Mouse (Mus musculus) kidney, postnatal 0 days (tissue): ENCODE measurements around the gene Lgals12. TPM values are rescaled to one million over a fixed set of nuclear protein-coding genes. Genes with fewer than 3 reads are reported as not detected.

Experiments
- ATAC-seq: fragments of 200-750 bp; cut with Nextera tagmentation; replicated peaks from 2 replicates; pipeline ENCODE4 v1.8.0; 2017; ENCODE audit warnings: low read depth, moderate number of reproducible peaks, moderate TSS enrichment, moderate library complexity; ENCODE audit not compliant: low FRiP score
- DNase-seq: peaks from one replicate; pipeline ENCODE4 v3.0.0-alpha.2; 2016; ENCODE audit warnings: low spot score
- H3K27ac ChIP-seq: fragments of 300-500 bp; sonication (generic); 2 replicates; pipeline ENCODE4 v1.5.1; 2014; ENCODE audit warnings: mild to moderate bottlenecking
- H3K27me3 ChIP-seq: fragments of 300-500 bp; sonication (generic); 2 replicates; pipeline ENCODE4 v1.6.1; 2014; ENCODE audit warnings: low read length, mixed read lengths; ENCODE audit not compliant: insufficient read depth
- H3K36me3 ChIP-seq: fragments of 300-500 bp; sonication (generic); 2 replicates; pipeline ENCODE4 v1.6.1; 2014; ENCODE audit warnings: low read length, mixed read lengths; ENCODE audit not compliant: insufficient read depth
- H3K4me1 ChIP-seq: fragments of 300-500 bp; sonication (generic); replicated peaks from 2 replicates; pipeline ENCODE4 v1.6.1; 2014; ENCODE audit warnings: antibody characterized with exemption, low read length, mixed read lengths; ENCODE audit not compliant: insufficient read depth
- H3K4me2 ChIP-seq: fragments of 300-500 bp; sonication (generic); 2 replicates; pipeline ENCODE4 v1.6.1; 2014; ENCODE audit warnings: mild to moderate bottlenecking, low read length, moderate library complexity, mixed read lengths
- H3K4me3 ChIP-seq: fragments of 300-500 bp; sonication (generic); replicated peaks from 2 replicates; pipeline ENCODE4 v1.5.1; 2014; ENCODE audit warnings: low read depth, low read length
- H3K9ac ChIP-seq: fragments of 300-500 bp; sonication (generic); 2 replicates; pipeline ENCODE4 v1.6.1; 2014; ENCODE audit warnings: low read depth, low read length
- H3K9me3 ChIP-seq: fragments of 300-500 bp; sonication (generic); replicated peaks from 2 replicates; pipeline ENCODE4 v1.6.1; 2016; ENCODE audit warnings: low read length, inconsistent platforms, mixed read lengths
- CTCF ChIP-seq: IDR thresholded peaks from 2 replicates; pipeline ENCODE4 v1.5.1; 2016; ENCODE audit warnings: antibody characterized with exemption, low read depth, mild to moderate bottlenecking, moderate library complexity
- WGBS: fragments of 180-500 bp; shearing (Covaris S2); extraction: QIAGEN DNeasy Blood & Tissue Kit; methylation state at CpG from one replicate; pipeline ENCODE4 v1.1.7; 2014; 5-methylcytosine and 5-hydroxymethylcytosine counted together
- polyA plus RNA-seq: library from polyadenylated mRNA; unstranded; fragments of >200 nt; fragmentation: Nextera tagmentation; extraction: Ambion mirVana; gene quantifications from 2 replicates; pipeline ENCODE4 v1.2.1, GENCODE M21; 2015

Lgals12 gene
- polyA plus RNA-seq, 1 experiment from 2014 or later, result 1.8 TPM

GRCm38 (mm10) chr19:7559986-7560385, 47.0 kb downstream of the Lgals12 start:
- ATAC-seq (no peak), DNase-seq (no peak)
- no peak overlapping the region for H3K4me3 ChIP-seq
- no peaks in the 10 kb centered on the region for H3K27me3 ChIP-seq
- no peak overlapping the region for H3K27ac ChIP-seq
- H3K4me2 ChIP-seq, result no peak overlapping the region
- WGBS, result 37% methylated on average over 4 of the region's 4 CpGs
- H3K36me3 ChIP-seq, result no peaks in the 10 kb centered on the region
- peaks cover 5% of the 10 kb centered on the region; the same call in 1 of the 2 replicates for H3K4me1 ChIP-seq
- H3K9ac ChIP-seq, result no peak overlapping the region
- no peak for TF ChIP-seq CTCF
- no peaks in the 10 kb centered on the region for H3K9me3 ChIP-seq

- Histone ChIP-seq H3K4me3 (no peak overlapping the region), H3K9me3 (no peaks in the 10 kb centered on the region), H3K4me2 (peak overlapping the region; percentile 81; the same call in 1 of the 2 replicates), H3K27ac (no peak overlapping the region), H3K4me1 (peaks cover 5% of the 10 kb centered on the region; the same call in 1 of the 2 replicates), H3K36me3 (no peaks in the 10 kb centered on the region), H3K9ac (no peak overlapping the region), H3K27me3 (no peaks in the 10 kb centered on the region)
- ATAC-seq (no peak), DNase-seq (no peak)
- no peak for TF ChIP-seq CTCF
- 71% methylated on average over 4 of the region's 4 CpGs for WGBS
Measured at GRCm38 (mm10) chr19:7558675-7559074, 48.3 kb downstream of the Lgals12 start.

GRCm38 (mm10) chr19:7557844-7558243, 49.1 kb downstream of the Lgals12 start:
- Histone ChIP-seq H3K4me2 (peak overlapping the region; percentile 81), H3K4me1 (peaks cover 5% of the 10 kb centered on the region; the same call in 1 of the 2 replicates), H3K27me3 (no peaks in the 10 kb centered on the region), H3K9ac (peak overlapping the region; percentile 65), H3K36me3 (no peaks in the 10 kb centered on the region), H3K4me3 (peak overlapping the region; percentile 55), H3K27ac (0 out of 2 replicates have a peak overlapping the region, but pooled peaks have one; percentile 19), H3K9me3 (no peaks in the 10 kb centered on the region)
- DNase-seq (no peak), ATAC-seq (no peak)
- 10% methylated on average over 4 of the region's 4 CpGs for WGBS
- no peak for TF ChIP-seq CTCF

- H3K36me3 ChIP-seq, result no peaks in the 10 kb centered on the region
- 0 out of 2 replicates have a peak within 1 kb of the TSS, but pooled peaks have one; percentile 19 for H3K27ac ChIP-seq
- no peaks in the 10 kb centered on the region for H3K9me3 ChIP-seq
- WGBS, result 2% methylated on average over 27 of the region's 27 CpGs
- peak; percentile 33; the same call in 1 of the 2 replicates for TF ChIP-seq CTCF
- no peaks in the 10 kb centered on the region for H3K27me3 ChIP-seq
- H3K4me3 ChIP-seq, result peak within 1 kb of the TSS; percentile 55
- H3K4me2 ChIP-seq, result peak within 1 kb of the TSS; percentile 81
- DNase-seq (peak; percentile 85), ATAC-seq (peak; percentile 93)
- peak within 1 kb of the TSS; percentile 65 for H3K9ac ChIP-seq
- peaks cover 5% of the 10 kb centered on the region; the same call in 1 of the 2 replicates for H3K4me1 ChIP-seq
Measured at GRCm38 (mm10) chr19:7557328-7557822, 49.6 kb downstream of the Lgals12 start, which contains the start of gene Pla2g16. Pla2g16 (plus strand) TSS chr19:7557459.

GRCm38 (mm10) chr19:7556641-7557040, 50.4 kb downstream of the Lgals12 start:
- no peak for TF ChIP-seq CTCF
- DNase-seq (no peak), ATAC-seq (no peak)
- H3K9ac ChIP-seq, result no peak overlapping the region
- peaks cover 5% of the 10 kb centered on the region; the same call in 1 of the 2 replicates for H3K4me1 ChIP-seq
- no peak overlapping the region for H3K4me3 ChIP-seq
- H3K9me3 ChIP-seq, result no peaks in the 10 kb centered on the region
- H3K27me3 ChIP-seq, result no peaks in the 10 kb centered on the region
- WGBS, result 88% methylated on average over 1 of the region's 1 CpGs
- no peak overlapping the region for H3K27ac ChIP-seq
- H3K36me3 ChIP-seq, result no peaks in the 10 kb centered on the region
- H3K4me2 ChIP-seq, result no peak overlapping the region

GRCm38 (mm10) chr19:7554881-7555280, 52.1 kb downstream of the Lgals12 start:
- 71% methylated on average over 4 of the region's 4 CpGs for WGBS
- ATAC-seq, result no peak

More at GRCm38 (mm10) chr19:7554881-7555280, 52.1 kb downstream of the Lgals12 start:
- TF ChIP-seq CTCF, result no peak
- DNase-seq, result no peak
- H3K36me3 ChIP-seq, result no peaks in the 10 kb centered on the region
- H3K4me1 ChIP-seq, result peaks cover 5% of the 10 kb centered on the region; the same call in 1 of the 2 replicates
- H3K27me3 ChIP-seq, result no peaks in the 10 kb centered on the region
- no peak overlapping the region for H3K4me3 ChIP-seq
- H3K27ac ChIP-seq, result no peak overlapping the region
- no peak overlapping the region for H3K9ac ChIP-seq
- H3K4me2 ChIP-seq, result no peak overlapping the region
- no peaks in the 10 kb centered on the region for H3K9me3 ChIP-seq
